Mouse (Mus musculus): ENCODE data around the gene Ifit1bl1.
"Not testable (repeated sequence)": the region's sequence is repeated elsewhere in the genome, so short reads cannot be mapped to it uniquely, and the experiment has no call there.

Gene Ifit1bl1

DNA sequence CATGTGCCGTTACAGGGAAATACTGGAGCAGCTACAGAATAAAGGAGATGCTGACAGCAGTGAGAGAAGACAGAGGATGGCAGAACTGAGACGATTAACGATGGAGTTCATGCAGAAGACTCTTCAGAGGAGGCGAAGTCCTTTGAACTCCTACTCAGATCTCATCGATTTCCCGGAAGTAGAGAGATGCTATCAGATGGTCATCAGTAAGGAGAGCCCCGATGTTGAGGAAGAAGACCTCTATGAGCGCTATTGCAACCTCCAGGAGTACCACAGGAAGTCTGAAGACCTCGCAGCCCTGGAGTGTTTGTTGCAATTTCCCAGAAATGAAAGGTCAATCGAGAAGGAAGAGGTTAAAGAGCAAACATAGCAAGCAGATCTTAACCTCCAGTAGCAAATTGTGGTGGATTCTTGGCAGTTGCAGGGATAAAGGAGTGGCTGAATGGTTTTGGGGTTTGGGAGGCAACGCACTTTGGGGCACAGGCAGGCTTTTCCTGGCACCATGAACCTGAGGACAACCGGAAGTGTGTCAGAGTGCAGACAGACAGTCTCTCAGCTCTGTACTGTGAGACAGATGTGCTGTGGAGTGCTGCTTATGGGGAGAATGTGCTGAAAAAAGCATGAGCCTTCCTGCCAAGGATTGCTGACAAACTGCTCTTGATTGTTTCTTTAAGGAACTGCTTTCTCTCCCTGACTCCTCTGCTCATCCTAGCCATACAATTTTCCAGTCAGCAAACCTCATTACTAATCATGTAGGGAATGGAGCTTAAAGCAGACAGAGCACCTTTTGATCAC is 13.7 kb downstream of the Ifit1bl1 start:
- DNase-seq (ENCODE audit: low spot score): not testable (repeated sequence)

DNA sequence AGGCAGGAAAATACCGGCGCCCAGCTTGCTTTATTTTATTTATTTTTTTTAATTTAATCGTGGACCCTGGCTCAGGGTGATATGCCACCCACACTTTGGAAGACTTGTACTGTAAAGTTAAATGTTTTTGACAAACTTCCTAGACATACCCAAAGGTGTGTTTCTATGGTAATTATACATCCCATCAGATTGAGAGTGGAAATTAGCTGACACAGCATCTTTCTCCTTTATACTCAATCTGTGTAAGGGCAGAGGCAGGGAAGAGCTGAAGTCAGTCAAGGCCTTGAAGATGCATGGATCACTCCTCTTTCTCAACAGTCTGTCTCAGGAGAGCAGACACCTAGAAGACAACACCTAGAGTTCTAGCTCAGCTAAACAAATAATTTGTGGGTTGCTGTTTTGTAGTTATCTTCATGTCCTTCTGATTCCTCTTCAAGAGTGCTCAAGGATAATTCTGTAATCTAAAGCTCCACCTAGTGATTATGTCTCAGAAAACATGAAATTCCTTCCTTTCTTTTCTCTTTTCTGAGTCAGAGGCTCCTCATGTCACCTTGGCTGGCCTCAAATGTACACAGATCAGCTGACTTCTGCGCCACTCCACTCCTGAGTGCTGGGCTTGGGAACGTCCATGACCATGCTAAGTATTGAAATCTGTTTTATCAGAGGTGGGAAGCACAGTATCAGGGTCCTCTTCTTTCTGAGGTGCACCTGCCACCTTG is 15.9 kb downstream of the Ifit1bl1 start:
- DNase-seq (ENCODE audit: low spot score): peak; percentile 48

DNA sequence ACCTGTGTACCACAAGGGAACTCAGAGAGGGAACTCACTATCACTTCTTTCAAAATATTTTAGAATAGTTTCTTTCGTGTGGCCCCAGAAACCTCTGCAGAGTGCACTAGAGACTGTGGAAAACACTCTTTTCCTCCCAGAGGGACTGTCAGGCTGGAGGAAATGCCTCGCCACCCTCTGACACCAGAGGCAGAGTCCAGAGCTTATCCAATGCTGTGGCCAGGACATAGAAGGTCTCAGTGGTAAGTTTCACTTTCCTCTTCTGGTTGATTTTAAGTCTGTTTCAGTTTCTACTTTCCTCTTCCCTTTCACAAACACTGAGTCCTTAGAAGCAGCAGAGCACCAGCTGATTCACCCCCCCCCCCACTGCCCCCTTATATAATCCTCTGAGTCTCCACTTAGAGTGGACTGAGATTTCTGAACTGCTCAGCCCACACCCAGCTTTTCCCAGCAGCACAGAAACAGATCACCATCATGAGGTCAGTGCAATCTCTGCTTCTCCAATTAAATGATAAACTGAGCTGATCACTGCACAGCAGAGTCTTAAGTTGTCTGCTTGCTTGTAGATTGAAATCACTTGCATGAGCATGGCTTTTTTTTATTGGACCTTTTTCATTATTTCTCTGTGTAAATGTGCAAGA is 18.5 kb downstream of the Ifit1bl1 start, which contains the start of gene Ifit3:
TSS of gene Ifit3 (plus strand) at position 406 of the 641 bp plus-strand sequence.
- peak; percentile 39 for DNase-seq (ENCODE audit: low spot score)

- DNase-seq (ENCODE audit: low spot score): not testable (repeated sequence)
These were observed 19.1 kb downstream of the Ifit1bl1 start for GRCm38 (mm10) chr19:34582696-34583095.

DNA sequence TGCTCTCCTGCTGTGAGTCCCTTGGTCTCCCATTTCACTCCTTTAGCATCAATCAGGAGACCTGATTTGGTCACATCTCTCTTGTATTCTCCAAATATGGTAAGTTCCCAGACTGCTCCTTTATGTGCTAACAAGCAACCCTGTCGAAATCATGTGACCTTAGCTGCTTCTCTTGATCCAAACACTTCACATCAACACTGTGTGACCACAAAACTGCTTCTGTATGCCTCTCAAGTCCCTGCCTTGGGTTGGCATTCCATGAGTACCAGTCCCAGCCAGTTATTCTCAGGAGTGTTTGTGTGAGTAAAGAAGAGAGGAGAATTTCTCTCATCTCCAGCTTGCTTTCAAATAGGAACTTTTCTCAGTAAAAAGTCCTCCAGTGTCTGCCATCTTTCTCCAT is 24.6 kb downstream of the Ifit1bl1 start:
- DNase-seq (ENCODE audit: low spot score): peak; percentile 82

DNA sequence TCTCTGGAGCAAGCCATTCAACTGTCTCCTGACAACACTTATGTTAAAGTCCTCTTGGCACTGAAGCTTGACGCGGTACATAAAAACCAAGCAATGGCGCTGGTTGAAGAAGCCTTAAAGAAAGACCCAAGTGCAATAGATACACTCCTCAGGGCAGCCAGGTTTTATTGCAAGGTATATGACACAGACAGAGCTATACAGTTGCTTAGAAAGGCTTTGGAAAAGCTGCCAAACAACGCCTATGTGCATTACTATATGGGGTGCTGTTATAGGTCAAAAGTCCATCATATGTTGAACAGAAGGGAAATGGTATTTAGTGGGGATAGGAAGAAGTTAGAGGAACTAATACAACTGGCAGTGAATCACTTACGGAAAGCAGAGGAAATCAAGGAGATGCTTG is 28.1 kb downstream of the Ifit1bl1 start:
- DNase-seq (ENCODE audit: low spot score): no peak

GRCm38 (mm10) chr19:34571080-34571479 is 30.7 kb downstream of the Ifit1bl1 start:
- DNase-seq (ENCODE audit: low spot score): no peak

DNA sequence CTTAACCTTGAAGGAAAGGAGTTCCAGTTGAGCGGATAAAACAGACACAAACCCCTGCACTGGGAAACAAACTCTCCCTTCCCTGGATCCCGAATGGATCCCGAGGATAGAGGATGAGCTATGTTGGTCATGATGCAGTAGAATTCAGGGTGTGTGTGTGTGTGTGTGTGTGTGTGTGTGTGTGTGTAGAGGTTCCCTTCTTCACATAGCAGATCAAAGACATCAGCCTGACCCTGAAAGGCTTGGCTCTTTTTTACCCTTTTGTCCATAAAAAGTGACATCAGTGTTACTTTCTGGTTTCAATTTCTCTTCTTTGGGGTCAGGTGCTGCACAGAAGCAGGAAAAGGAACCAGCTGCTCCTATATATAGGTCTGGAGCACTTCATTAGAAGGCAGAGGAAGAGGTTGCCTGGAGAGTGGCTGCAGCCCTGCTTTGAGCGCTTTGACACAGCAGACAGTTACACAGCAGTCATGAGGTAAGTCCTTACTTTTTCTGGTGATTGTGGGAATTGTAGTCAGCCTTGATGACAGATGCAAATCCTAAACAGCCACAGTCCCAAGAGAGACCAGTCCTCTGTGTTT is 31.8 kb downstream of the Ifit1bl1 start:
- no peak for DNase-seq (ENCODE audit: low spot score)

DNA sequence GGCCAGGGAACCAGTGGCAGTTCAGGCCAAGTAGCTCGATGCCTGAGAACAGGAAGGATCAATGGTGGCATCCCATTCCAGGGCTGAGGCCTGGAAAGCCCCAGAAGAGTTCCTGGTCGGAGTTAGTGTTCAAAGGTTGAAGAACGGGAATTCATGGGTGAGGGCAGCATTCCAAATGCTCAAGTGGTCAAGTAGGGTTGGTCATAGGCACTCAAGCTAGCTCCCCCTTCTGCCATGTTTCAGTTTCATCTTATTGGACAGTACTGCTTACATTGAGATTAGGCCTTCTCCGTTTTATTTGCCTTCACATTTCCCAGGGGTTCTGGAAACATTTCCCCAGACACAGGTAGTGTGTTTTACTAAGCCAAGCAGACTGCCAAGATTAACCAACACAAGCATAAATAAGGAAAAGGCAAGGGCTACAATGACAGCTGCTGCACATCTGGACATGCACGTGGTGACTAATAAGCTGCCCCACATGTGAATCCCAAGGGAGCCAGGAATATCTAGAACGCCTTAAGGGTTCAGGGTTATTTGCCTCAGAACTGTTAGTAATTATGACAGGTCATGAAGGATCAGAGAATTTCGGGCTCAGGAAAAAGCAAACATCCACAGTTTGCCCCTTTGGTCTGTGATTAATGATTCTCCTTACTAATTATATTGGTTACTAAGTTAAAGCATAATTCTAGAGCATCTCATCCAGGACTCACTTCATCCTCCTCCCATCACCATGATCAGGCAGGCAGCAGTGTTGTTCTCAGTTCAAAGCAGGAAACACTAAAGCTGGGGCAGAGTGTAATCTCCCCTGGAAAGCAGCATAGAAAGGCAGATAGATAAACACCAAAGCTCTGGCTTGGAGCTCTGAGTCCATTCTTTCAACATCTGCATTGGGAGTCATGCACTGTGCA is 32.5 kb downstream of the Ifit1bl1 start:
- DNase-seq (ENCODE audit: low spot score): peak; percentile 44

DNA sequence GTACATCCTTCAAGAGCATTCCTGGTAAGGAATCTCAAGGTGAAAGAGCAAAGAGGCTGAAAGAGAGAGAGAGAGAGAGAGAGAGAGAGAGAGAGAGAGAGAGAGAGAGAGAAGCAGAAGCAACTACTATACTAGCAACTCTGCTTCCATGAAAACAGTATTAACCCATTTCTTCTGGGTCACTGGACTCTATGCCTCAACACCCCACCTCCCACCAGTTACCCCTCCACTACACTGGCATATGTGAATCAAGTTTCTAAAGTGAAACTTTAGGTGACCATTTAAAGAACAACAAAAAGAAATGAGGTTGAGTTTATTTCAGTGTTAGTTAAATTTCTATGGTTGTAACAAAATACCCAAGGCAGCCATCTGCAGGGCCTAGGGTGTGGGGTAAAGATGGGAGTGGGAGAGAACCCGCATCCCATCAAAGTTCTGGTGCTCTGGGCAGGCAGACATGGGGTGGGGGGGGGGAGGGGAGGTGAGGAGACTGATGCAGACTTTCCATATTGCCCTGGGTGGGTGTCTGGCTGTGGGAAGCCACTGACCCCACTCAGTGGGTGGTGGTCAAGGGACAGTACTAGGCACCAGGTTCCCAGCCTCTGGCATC is 35.5 kb downstream of the Ifit1bl1 start:
- DNase-seq (ENCODE audit: low spot score): no peak

GRCm38 (mm10) chr19:34562556-34562955 is 39.2 kb downstream of the Ifit1bl1 start:
- no peak for DNase-seq (ENCODE audit: low spot score)

DNA sequence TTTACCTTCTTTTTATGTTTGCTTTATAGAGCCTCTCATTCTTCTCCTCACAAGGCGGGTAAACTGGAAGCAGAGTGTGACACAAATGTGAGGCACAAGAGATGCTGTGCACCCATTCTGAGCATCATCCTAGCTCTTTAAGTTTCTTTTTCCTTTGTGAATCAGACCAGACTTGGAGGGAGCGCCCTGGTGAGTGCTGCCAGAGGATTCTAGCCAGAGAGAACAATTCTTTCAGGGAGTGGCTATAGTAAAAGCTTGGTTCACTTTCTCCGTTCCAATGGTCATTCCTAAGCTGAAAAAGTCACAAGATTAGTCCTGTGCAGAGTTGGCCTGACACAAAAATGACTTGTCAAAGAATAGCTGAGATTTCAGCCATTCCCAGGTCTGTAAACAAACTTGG is 45.1 kb downstream of the Ifit1bl1 start:
- DNase-seq (ENCODE audit: low spot score): peak; percentile 61

GRCm38 (mm10) chr19:34554061-34554460 is 47.7 kb downstream of the Ifit1bl1 start:
- DNase-seq (ENCODE audit: low spot score): no peak

- DNase-seq (ENCODE audit: low spot score): no peak
These were observed 48.2 kb downstream of the Ifit1bl1 start for GRCm38 (mm10) chr19:34553522-34553921.

DNA sequence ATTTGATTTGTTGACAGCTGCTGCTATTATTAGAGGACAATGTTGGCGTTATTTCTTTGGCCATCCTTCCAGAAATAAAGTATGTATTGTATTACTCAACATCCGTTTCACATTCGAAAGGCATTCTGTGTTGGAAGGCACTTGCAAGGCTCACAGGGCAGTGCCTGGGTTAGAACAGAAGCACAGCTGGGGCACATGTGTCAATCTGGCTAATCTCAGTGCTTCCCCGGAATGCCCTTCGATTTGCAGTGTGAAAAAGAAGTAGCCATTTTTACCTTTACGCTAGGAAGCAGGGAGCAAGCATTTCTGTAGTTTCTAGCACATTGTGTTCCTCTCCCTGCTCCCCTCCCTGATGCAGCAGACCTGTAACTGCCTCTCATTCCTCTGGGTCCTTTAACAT is 48.7 kb downstream of the Ifit1bl1 start:
- peak; percentile 55 for DNase-seq (ENCODE audit: low spot score)

- DNase-seq (ENCODE audit: low spot score): peak; percentile 80
These were observed 49.8 kb downstream of the Ifit1bl1 start for GRCm38 (mm10) chr19:34551981-34552380.

GRCm38 (mm10) chr19:34550534-34551223 is 51.1 kb downstream of the Ifit1bl1 start, which contains the start of gene Ifit2:
TSS of gene Ifit2 (plus strand) at chr19:34550694.
- peak; percentile 83 for DNase-seq (ENCODE audit: low spot score)

- DNase-seq (ENCODE audit: low spot score): no peak
These were observed 51.6 kb downstream of the Ifit1bl1 start for GRCm38 (mm10) chr19:34550205-34550533.

DNA sequence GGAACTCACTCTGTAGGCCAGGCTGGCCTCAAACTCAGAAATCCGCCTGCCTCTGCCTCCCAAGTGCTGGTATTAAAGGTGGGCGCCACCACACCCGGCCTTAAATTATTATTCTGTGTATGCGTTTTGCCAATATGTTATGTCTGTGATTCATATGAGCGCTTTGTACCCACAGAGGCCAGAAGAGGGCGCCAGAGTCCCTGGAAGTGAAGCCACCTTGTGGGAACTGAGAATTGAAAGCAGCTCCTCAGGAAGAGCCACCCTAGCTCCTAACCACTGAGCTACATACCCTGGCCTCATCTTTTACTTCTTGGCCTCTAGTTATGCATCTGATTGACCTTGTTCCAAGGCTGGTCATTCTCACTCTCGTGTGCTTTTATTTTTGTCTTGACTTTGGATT is 53.8 kb downstream of the Ifit1bl1 start:
- peak; percentile 88 for DNase-seq (ENCODE audit: low spot score)

DNA sequence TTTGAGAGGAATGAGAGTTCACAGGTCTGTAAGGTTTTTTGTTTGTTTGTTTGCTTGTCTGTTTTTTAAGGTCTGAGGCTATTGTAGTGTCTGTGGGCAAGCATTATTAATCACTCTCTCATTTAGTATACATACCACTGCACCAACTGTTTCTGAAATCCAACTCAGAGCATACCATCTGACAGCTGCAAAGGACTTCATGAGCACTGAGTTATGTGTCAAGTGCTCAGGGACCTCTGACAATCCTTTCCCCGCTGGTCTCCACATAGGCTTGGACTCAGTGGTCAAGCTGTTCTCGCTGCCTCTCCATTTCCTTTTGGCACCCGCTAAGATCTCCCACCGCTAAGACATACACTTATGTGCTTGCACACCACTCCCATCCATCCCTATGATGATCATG is 55.5 kb downstream of the Ifit1bl1 start:
- no peak for DNase-seq (ENCODE audit: low spot score)
